Mouse (Mus musculus) G1E-ER4 (cell line): ENCODE results near the gene Get4. TPM values are rescaled to one million over a fixed set of nuclear protein-coding genes. Genes with fewer than 3 reads are reported as not detected.

Experiments
- GATA1 ChIP-seq: IDR thresholded peaks from one replicate; pipeline ENCODE4 v1.8.0; 2012; ENCODE audit warnings: low read length, inconsistent platforms
- polyA plus RNA-seq: library from polyadenylated mRNA; stranded (reverse); fragments of >175 nt; gene quantifications from 2 replicates; pipeline ENCODE4 v1.2.3, GENCODE M21; 2012

Gene Get4
- 84.1 and 121 TPM in 2 replicates for polyA plus RNA-seq

DNA sequence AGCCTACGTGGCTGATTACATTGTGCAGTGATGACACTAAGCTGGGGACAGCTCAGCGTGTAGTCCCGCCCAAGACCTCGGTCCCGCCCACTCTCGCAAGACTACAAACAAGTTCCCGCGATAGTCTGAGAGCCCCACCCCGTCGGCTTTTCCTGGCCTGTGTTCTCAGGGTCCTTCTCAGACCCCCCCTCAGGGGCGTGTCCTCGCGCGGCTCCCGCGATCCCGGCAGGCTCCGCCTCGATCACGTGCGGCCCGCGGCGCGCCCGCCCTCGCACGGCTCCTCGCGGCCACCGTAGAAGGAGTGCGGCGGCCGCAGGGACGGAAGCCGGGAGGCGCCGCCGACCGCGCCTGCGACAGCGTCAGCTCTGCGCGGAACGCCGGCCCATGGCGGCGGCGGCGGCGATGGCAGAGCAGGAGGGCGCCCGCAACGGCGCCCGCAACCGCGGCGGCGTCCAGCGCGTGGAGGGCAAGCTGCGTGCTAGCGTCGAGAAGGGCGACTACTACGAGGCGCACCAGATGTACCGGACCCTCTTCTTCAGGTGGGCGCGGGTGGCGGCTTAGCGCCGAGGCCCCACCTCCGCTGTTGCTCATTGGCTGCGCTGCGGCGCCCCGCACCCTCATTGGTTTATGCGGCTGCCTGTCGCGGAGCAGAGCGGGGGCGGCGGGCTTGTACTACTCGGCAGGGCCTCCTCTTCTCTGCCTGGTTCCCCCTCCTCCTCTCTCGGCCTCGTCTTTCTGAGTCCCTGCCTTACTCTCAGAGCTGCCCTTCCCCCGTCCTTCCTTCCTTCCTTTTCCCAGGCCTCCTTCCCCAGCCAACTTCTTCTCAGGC, at the start of gene Get4:
Gene Get4 (plus strand): TSS at position 244 of the 829 bp plus-strand sequence.
- TF ChIP-seq GATA1, result no peak

DNA sequence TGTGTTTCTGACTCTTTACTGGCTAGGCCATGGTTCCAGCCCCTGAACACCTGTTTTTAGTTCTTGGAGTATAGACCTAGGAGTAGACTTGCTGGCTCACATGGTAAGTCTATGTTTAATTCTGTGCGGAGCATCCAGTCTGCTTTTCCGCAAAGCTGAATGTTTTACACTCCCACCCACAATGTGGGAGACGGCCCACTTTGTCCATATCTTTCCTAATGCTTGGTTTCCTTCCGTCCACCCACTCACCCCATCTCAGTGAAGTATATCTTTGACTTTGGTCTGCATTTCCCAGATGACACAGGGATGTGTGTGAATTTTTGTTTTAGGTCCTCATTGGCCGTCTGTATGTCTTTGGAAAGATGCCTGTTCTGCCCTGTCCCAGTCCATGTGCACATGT, 48.8 kb upstream of the Get4 start:
- TF ChIP-seq GATA1, result no peak

DNA sequence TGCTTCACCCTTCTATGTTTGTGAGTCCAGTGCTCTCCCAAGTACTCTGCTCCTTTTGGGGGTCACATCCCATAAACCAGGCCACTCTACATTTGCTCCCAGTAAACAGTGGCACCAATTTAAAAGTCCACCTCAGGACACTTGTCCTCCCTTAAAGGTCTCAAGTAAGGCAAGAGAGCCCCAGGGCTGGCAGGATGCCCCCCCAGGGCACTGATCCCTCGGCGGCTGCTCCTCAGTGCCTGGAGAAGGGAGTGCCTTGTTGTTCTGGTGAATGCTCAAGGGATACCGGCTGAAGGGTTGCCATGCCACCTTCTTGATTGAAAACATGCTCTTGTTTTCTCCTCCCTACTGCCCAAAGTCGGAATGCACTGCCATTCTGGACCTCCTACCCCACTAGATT, 46.0 kb upstream of the Get4 start:
- TF ChIP-seq GATA1, result no peak

DNA sequence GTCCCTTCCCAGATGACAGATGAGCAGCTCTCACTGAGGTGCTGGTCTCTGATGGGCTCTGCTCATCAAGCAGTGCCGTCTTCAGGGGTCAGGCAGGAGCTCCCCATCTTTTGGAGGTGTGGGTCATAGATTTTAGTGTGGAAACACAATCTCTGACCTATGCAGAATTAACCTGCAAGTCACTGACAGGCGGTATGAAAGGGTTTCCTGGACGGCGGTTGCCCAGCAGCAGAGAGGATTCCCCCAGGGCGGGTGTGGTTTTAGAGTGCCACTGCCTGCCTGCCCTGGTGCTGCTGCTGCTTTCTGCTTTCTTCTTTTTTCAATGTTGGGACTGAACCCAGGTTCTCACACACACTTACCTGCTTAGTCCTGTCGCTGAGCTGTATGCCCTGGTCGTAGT, 45.6 kb upstream of the Get4 start:
- no peak for TF ChIP-seq GATA1

DNA sequence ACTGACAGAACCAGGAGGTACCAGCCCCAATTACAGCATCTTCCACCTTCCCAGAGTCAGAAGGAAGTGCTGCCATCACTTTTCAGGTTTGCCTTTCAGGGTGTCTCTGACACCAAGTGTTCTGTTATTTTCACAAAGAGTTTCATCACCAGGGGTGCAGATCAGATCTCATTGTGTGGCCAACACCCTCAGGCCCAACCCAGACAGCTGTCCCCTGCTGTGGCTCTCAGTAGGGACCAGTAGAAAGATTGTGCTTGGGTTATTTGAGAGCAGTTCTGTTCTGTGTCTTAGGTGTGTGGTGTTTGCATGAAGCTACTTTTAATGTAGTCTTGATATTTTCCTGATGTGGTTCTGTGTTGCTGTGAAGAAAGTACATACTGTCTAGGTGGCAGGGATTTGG, 43.9 kb upstream of the Get4 start:
- TF ChIP-seq GATA1, result no peak

DNA sequence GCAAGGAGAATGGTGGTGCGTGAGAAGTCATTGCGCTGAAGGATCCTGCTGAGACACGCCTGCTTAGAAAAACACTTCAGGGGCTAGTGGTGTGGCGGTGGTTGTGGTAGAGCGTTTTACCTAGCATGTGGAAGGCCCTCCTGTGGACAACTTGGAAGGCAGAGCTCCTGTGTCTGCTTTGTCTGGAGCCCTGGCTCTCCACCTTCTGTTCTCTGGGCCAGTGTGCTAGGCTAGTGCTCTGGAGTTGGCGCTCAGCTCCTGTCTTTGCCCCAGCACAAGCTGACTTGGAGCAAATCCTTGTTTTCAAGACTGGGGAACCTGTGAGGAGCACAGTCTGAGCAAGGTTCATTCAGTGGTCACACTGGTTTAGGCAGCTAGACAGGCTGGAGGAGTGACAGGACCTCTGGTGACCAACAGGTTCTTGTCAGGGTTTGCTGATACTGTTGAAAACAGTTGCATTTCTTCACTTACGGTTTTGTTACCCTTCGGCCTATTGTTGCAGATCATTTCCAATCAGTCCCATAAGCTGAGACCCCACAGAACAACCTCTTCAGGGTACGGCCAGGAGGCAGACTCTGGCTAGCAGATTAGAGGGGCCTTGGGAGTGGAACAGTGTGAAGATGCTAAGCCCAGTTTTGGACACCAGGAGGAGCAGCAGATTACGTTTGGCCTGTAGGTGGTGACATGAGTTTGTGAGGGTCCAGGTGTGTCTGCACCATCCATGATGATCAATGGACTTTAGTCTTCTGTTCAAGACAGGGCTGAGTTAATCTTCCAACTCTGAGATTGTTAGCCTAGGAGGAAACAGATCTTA, 43.0 kb upstream of the Get4 start:
- no peak for TF ChIP-seq GATA1

DNA sequence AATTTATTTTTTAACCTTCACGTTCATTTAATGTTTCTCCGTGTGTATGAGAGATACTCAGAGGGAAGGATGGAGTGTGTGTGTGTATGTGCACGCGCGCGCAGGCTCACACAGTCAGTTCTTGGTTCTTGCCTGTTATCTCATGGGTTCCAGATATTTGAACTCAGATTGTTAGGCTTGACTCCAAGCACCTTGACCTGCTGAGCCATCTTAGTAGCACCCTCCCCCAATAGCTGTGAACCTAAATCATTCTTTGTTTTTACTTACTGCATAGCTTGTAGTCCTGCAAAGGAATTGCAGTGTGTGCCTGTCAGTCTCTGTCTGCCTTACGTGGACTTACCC, 42.5 kb upstream of the Get4 start:
- TF ChIP-seq GATA1, result no peak

DNA sequence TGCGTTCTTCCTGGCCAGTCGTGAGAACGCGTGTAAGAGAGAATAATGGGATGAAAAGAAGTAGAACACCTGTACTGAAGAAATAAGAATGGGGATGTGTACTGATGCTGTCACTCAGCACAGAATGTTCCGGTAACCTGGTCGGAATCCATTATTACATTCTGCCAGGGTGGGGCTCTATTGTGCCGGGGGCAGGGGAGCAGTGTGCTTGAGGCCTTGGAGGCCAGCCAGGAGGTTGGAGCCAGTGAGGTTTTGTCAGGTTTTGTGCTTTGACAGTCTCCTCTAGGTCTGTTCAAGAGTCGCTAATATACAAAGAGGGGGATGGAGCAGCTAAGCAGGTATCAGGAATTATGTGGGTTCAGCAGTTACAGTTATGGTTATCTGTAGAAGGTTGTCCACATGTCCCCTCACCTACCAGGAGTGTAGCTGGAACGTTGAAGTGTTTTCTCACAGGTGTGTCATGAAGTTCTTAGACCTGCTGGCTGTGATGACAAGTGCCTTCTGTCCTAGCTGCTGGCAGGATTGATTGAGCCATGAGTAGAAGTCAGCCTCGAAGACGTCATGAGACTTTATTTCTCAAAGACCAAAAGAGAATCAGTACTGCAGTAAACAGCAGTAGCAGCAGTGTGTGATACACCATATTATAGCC, 40.3 kb upstream of the Get4 start:
- no peak for TF ChIP-seq GATA1

DNA sequence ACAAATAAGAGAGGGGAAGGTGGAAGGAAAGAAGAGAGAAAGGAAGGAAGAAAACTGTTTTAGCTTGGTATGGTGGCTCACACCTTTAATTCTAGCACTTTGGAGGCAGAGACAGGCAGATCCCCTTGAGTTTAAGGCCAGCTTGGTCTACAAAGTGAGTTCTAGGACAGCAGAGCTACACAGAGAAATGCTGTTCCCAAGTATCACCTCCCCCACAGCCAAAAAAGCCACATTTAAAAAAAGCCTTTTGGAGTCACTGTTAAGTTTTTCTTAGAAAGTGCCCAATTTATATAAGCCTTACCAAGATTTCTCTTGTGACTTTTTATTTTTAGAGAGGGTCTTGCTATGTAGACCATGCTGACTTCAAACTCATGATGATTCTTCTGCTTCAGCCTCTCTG, 37.8 kb upstream of the Get4 start:
- TF ChIP-seq GATA1, result no peak

DNA sequence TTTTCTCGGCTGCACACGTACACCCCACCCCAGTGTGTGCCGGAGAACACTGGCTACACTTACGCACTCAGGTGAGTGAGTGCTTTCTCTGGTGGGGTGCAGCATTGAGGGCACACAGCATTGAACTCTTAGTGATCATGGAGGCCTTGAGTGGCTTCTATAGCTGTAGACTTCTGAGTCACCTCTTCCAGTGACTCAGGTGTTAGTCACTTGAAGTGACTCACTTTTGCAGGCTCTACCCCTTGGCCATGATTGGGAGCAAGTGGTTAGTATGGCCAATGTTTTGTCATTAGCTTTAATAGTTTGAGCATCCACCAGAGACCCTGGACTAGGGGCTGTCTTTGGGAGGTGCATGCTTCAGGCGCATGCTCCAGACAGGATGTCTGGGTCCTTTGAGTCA, 36.9 kb upstream of the Get4 start:
- no peak for TF ChIP-seq GATA1

DNA sequence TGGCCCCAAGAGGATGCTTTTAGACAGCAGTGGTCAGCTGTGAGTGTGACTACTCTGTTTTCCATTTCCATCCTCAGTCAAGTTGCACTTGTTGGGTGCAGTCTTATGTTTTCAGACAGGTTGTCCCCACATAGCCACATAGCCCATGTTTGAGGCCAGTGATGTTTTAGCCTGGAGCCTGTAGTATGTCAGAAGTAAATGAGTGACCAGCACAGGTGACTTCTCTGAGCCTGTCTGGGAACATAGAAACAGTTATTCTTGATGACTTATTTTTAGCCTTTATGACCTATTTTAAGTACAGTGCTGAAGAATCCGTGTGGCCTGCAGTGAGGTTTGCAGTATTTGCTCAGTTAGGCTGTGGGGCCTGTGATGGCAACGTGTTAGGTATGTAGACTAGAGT, 36.0 kb upstream of the Get4 start:
- no peak for TF ChIP-seq GATA1

DNA sequence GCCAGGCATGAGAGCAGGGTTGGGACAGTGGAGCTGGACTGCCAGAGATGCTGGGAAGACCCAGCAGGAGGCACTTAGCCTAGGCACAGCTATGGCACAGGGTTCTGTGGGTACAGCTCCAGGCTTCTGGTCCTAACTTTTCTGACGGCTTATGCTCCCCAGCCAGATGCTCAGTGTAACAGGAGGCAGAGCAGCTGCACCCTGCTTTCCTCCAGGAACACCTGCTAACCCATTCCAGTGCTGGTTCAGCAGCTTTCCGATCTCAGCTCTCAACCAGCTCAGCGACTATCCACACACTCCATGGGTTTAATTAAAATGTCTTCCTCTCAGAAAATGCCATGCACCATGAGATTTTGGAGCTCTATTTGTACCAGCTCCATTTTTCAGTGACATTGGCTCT, 35.4 kb upstream of the Get4 start:
- no peak for TF ChIP-seq GATA1

DNA sequence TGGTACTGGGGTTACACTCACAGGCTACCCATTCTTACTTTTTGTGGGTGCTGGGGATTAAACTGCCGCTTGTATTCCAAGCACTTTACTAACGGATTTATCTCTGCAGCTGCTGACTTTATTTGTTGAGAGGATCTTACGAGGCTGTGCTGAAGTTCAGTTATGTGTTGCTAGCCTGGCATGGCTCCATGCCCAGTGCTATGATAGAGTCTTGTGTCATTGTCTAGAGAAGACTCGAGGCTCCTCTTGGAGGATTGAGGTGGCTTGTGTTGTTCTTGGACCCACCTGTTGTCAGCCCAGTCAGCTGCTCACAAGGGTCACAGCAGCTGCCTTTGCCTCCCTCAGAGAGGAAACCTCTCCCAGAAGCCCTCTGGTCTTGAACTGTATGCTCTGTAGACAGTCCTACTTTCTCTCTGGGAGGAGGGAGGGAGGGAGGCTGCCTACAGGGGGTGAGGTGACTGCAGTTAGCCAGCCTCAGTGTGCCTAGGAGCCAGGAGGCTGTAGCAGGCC, 32.1 kb upstream of the Get4 start:
- TF ChIP-seq GATA1, result no peak

DNA sequence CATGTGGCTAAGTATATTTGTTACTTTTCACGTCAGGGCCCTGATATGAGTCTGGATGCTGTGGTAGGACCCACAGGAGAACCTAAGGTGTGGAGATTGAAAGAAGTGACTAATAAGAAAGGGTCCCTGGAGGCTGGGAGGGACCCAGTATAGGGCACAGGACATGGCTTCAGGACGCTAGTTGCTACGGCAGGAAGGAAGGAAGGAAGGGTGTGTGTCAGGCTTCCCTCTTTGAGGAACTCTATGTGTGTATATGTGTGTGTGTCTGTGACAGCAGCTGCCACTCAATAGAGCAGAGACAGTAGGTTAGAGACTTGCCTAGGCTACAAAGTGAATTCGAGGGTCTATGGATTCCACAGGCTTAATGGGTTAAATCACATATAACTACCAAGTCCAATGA, 31.5 kb upstream of the Get4 start:
- no peak for TF ChIP-seq GATA1

DNA sequence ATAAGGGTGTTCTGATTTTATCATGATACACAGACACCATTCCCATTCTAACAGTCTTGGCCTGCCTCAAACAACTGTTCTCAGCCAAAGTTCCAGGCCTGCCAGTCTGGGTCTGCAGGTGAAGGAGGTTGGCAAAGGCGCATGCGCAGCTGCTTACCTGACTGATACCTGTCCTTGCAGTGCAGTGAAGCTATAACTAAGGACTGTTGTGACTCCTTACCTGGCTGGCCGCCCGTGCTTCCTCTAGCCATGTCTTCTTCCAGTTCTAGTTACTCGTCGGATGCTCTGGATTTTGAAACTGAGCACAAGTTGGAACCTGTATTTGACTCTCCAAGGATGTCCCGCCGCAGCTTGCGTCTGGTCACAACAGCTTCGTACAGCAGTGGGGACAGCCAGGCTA, 28.8 kb upstream of the Get4 start:
- TF ChIP-seq GATA1, result no peak

DNA sequence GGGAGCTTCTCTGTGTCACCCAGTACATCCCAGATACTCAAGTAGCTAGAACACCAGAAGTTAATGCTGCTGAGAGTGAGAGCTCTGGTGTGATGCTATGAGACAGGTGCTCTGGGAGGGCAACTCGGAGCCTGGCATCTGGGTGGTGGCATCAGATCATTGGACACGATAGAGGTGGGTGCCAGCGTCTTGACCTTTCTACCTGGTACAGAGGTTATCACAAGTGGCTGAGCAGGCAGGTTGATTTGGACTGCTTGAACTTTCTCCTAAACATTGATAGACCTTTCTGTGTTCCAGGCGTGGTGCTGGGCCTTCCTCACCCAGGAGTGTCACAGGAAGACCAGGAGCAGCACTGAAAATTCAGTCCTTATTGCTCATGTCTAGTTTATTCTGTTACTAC, 24.9 kb upstream of the Get4 start:
- TF ChIP-seq GATA1, result no peak

DNA sequence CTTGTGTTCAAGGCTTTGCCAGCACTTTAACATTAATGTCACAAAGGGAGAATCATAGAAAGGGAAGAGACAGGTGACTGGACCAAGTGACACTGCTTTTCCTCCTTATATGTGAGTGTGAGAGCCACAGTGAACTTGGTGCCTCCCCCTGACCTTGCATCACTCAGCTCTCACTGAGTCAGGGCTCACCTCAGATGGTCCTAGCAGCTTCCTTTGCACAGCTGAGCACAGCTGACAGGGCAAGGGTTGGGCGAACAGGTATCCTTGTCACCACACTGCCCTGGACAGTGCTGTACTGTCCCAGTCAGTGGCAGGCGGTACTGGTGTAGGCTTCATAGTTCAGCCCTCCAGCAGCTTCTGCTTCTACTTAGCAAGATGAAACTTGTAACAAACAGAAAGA, 24.5 kb upstream of the Get4 start:
- TF ChIP-seq GATA1, result no peak
